Mouse (Mus musculus): ENCODE measurements around the gene Iffo1.

Iffo1 gene

DNA sequence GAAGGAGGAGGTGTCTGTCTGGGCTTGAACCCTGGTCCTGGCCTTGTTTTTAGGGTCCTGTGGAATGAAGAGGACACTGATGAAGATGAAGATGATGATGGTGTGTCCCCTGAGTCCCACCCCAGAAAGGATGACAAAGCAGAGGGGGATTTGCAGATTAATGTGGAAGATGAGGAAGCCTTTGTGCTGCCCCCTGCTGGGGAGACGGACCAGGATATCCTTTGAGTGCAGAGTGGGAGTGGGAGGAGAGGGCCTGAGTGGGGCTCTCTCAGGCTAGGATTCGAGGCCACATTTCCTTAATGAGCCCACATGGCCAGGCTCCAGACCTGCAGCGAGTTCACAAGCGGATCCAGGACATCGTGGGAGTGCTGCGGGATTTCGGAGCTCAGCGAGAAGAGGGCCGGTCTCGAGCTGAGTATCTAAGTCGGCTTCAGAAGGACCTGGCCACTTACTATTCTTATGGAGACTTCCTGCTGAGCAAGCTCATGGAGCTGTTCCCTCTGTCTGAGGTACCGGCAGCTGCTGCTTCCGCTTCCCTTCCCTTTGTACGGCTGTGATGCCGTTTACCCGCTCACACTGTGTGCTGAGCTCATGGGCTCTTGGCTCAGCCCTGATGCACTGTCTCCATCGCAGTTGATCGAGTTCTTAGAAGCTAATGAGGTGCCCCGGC lies 7.9 kb upstream of the Iffo1 start:
- in situ Hi-C loops (cut with MboI; ENCODE audit: unreplicated experiment in 2 of 2): no loop called here

- in situ Hi-C loops (cut with MboI; ENCODE audit: unreplicated experiment in 2 of 2): no loop called here
Measured at GRCm38 (mm10) chr6:125139747-125140146, 5.3 kb upstream of the Iffo1 start.

- in situ Hi-C loops (cut with MboI; ENCODE audit: unreplicated experiment in 2 of 2): no loop called here
Measured at GRCm38 (mm10) chr6:125142436-125142835, 2.6 kb upstream of the Iffo1 start.

DNA sequence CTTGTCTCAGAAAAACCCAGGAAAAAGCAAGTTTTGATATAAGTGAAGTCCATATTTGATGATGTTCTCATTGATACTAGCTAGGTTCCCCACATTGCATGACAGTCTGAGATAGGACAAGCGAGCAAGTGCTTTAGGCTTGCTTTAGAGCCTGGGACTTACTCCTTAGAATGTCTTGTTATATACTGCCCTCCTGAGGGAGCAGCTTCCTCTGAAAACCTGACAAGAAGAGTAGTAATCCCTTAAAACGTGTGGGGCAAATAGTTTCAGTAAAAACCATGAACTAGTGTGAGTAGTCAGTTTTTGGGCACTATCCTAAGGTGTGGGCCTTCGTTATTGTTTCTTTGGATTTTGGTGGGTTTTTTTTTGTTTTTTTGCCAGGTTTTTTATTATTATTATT lies 1.9 kb upstream of the Iffo1 start:
- in situ Hi-C loops (cut with MboI; ENCODE audit: unreplicated experiment in 2 of 2): no loop called here

DNA sequence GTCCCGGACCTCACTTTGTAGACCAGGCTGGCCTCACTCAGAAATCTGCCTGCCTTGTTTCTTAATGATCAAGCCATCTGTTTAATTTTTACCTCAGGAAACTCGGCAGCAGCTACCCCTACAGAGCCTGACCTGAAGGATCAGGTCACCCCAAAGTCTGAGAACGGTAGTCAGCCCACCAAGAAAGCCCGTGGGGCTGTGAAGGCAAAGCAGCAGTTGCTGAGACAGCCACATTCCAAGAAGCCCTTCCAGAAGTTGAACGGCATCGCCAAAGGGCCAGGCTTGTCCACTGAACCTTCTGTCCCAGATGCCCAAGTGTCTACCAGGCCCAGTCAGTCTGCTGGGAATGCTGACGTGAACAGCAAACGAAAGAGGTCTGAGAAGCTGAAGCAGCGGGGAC lies 1.1 kb upstream of the Iffo1 start:
- in situ Hi-C loops (cut with MboI; ENCODE audit: unreplicated experiment in 2 of 2): no loop called here

- in situ Hi-C loops (cut with MboI; ENCODE audit: unreplicated experiment in 2 of 2): no loop called here
Measured at GRCm38 (mm10) chr6:125145479-125145951, 474 bp downstream of the Iffo1 start.

DNA sequence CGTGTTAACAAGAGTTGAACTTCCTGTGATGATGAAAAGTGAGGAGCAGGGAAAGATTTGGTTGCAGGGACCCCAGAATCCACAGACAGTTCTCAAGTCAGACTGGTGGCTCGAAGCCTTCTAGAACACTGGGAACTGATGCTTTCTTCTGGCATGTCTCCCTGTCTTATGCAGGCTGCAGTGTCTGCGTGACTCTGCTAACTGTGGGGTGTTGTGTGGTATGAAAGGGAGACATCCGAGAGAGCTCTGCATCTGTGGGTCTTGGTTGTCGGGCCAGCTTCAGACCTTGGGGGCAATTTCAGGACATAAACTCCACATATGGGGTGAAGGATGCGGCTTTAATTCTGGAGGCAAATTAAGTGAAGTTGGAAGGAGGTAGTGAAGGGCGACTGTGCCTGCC lies 1.1 kb downstream of the Iffo1 start:
- in situ Hi-C loops (cut with MboI; ENCODE audit: unreplicated experiment in 2 of 2): no loop called here

GRCm38 (mm10) chr6:125146797-125147196 lies 1.8 kb downstream of the Iffo1 start:
- in situ Hi-C loops (cut with MboI; ENCODE audit: unreplicated experiment in 2 of 2): no loop called here

DNA sequence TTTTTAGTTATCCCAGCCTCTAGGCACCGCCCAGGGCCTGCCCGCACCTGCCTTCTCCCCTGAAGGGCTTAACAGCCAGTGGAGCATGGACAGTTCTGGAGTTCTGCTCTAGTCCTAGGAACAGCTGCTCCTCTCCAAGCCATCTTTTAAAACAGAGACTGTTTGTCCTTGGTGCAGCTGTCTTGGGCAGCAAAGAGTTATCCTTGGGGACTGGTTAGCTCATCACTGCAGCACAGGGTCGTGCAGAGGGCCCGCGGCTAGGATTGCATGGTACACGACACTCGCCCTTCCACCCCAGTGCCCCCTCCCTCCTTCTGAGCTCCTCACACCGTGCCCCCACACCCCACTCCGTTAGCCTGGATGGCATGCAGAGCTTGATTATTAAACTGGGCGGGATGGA lies 2.3 kb downstream of the Iffo1 start:
- in situ Hi-C loops (cut with MboI; ENCODE audit: unreplicated experiment in 2 of 2): no loop called here

DNA sequence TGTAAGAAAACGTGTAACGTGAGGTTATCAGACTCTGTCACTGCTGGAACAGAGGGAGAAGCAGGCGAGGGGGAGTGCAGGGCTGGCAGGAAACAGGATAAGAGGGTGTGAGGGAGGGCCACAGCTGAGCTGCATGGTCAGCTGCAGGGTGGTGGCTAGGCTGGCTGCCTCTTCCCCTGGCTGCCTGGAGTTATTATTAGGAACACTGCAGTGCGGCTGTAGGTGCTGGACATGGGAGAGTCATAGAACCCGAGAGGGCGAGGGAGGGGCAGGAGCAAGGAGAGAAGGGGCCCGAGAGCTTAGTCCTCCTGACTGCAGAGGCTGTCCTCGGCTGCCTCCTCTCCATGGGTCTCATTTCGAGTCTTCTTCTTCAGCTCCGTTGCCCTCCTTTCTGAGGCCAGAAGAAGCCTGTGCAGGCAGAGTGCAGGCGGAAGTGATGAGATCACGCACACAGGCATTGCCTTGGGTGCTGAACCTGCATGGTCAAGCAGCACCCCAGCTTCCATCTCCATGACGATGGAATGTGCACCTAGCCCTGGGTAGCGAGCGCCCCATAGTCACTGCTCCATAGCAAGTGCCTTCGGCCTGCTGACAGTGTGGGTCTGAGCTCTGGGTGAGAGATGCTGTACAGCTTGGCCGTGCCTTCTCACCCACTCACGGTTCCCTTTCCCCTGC lies 3.3 kb downstream of the Iffo1 start:
- in situ Hi-C loops (cut with MboI; ENCODE audit: unreplicated experiment in 2 of 2): no loop called here

GRCm38 (mm10) chr6:125148926-125149568 lies 4.0 kb downstream of the Iffo1 start:
- in situ Hi-C loops (cut with MboI; ENCODE audit: unreplicated experiment in 2 of 2): no loop called here

DNA sequence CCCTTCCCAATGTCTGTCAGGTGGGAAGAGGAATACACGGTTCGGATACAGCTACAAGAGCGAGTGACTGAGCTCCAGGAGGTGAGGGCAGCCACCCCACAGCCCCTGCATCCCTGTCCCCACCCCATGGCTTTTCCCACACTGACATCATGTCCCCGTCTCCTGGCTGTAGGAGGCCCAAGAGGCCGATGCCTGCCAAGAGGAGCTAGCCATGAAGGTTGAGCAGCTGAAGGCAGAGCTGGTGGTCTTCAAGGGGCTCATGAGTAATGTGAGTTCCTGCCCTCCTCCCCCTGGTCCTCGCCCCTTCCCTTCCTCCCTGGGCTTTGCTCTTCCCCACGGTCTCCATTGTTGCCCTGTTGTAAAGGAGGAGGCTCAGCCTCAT lies 4.5 kb downstream of the Iffo1 start:
- in situ Hi-C loops (cut with MboI; ENCODE audit: unreplicated experiment in 2 of 2): no loop called here

DNA sequence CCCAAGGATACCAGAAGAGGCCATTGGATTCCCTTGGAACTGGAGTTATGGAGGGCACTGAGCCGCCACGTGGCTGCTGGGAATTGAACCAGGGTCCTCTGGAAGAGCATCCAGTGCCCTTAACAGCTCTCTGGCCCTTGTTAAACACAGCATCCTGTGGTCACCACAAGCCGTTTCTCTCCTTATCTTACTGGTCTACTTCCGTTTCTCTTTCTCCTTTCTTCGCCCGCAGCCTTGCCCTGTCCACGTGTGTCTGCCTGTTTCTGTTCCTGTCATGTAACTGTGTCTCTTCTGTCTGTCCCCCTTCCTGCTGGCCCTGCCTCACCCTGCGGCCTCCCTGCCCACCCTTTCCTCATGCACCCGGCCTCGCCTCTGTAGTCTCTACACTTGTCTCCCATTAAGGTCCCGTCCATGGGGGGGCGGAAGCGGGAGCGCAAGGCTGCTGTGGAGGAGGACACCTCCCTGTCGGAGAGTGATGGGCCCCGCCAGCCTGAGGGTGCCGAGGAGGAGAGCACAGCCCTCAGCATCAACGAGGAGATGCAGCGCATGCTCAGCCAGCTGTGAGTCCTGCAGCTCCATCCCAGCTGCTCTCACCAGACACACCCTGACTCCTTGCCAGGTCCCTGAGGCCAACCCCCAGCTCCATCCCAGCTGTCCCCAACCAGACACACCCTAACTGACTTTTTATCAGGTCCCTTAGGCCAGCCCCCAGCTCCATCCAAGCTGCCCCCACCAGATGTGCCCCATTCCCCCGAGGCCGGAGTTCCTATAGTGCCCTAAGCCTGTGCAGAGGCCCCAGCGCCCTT lies 7.4 kb downstream of the Iffo1 start:
- in situ Hi-C loops (cut with MboI; ENCODE audit: unreplicated experiment in 2 of 2): loop anchor here (25.0 kb wide), 1 partner anchor 1410 kb away; no protein-coding TSS in a partner anchor

DNA sequence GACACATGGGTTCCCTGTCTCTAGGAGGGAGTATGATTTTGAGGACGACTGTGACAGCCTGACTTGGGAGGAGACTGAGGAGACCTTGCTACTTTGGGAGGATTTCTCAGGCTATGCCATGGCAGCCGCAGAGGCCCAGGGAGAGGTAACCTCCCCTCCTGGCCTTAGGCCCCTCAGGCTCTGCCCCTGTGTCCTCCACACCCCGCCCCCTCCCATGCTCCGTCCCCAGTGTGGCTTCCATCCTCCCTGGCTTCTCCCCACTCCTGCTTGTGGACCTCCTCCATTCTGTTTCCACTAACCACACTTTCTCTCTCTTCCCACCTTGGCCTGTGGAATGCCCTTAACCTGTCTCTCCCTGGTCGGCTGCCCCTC lies 8.0 kb downstream of the Iffo1 start:
- in situ Hi-C loops (cut with MboI; ENCODE audit: unreplicated experiment in 2 of 2): loop anchor here (25.0 kb wide), 1 partner anchor 1409 kb away; no protein-coding TSS in a partner anchor

GRCm38 (mm10) chr6:125153682-125154081 lies 8.6 kb downstream of the Iffo1 start:
- in situ Hi-C loops (cut with MboI; ENCODE audit: unreplicated experiment in 2 of 2): loop anchor here (25.0 kb wide), 1 partner anchor 1409 kb away; no protein-coding TSS in a partner anchor

GRCm38 (mm10) chr6:125154550-125154949 lies 9.5 kb downstream of the Iffo1 start:
- in situ Hi-C loops (cut with MboI; ENCODE audit: unreplicated experiment in 2 of 2): loop anchor here (25.0 kb wide), 1 partner anchor 1408 kb away; no protein-coding TSS in a partner anchor

DNA sequence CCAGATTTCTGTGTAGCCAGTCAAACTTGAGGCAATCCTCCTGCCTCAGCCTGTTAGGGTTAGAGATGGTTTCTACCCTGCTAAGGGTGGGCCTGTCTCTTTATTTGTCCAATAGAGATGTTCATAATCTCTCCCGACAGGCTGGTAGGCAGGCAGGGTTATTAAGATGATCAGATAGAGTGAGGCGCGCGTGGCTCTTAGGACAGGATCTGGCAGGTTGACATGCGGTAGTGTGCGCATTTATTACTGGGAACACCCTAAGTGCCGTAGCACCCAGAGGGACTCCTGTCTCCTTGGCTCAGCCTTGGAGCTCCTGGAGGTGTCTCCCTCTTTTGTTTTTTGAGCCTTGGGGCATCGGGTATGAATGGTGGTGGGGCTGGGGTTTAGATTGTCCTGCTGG lies 10.2 kb downstream of the Iffo1 start:
- in situ Hi-C loops (cut with MboI; ENCODE audit: unreplicated experiment in 2 of 2): loop anchor here (5.0 to 25.0 kb wide), 4 partner anchors 62 to 1407 kb away; partner anchors contain the start of gene Vamp1 (in 1 of the 2)

- in situ Hi-C loops (cut with MboI; ENCODE audit: unreplicated experiment in 2 of 2): loop anchor here (5.0 to 25.0 kb wide), 4 partner anchors 61 to 1406 kb away; partner anchors contain the start of gene Vamp1 (in 1 of the 2)
Measured at GRCm38 (mm10) chr6:125156491-125156890, 11.4 kb downstream of the Iffo1 start.

DNA sequence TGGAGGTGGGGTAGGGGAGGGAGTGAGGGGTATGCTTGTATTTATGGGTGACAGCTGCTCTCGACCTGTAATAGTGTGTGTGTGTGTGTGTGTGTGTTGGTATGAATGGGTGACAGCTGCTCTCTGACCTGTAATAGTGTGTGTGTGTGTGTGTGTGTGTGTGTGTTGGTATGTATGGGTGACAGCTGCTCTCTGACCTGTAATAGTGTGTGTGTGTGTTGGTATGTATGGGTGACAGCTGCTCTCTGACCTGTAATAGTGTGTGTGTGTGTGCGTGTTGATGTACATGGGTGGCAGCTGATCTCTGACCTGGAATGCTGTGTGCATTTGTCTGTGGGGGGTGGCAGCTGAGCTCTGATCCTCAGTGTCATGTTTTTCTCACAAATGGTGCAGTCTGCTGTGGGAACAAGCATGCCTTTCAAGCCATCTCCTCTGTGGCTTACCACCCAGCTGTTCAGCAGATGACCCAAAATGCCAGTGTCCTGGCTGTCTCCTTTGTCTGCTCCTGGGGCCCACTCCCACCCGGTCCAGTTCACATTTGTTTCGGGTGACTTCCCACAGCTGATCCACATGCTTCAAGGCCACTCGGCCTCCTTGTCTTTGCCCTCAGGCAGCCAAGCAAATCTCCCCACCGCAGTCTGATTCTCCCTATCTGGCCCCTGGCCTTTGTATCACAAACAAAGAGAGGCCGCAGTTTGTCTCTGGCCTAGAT lies 12.0 kb downstream of the Iffo1 start:
- in situ Hi-C loops (cut with MboI; ENCODE audit: unreplicated experiment in 2 of 2): loop anchor here (5.0 to 25.0 kb wide), 4 partner anchors 60 to 1405 kb away; partner anchors contain the start of gene Vamp1 (in 1 of the 2)
